Mouse (Mus musculus) macrophage (primary cell): ENCODE measurements at regions not wholly inside any gene's neighbourhood (a gene's known extent, or its start where the extent isn't known, plus 50 kb on each side); places are given as distances from the start of the nearest gene placed in this dataset.

Experiments used
- H3K27ac ChIP-seq: fragments of 350-480 bp; formaldehyde crosslinking; 2 replicates; pipeline ENCODE4 v1.9.0; 2021
- H3K36me3 ChIP-seq: fragments of 350-480 bp; formaldehyde crosslinking; 2 replicates; pipeline ENCODE4 v1.9.0; 2021; ENCODE audit errors: inconsistent target
- H3K4me3 ChIP-seq: fragments of 350-480 bp; formaldehyde crosslinking; 2 replicates; pipeline ENCODE4 v1.9.0; 2021; ENCODE audit errors: inconsistent target
- H3K79me2 ChIP-seq: fragments of 350-480 bp; formaldehyde crosslinking; 2 replicates; pipeline ENCODE4 v1.9.0; 2021; ENCODE audit errors: inconsistent target
- WGBS: methylation state at CpG from one replicate; pipeline ENCODE4 v1.1.7; 2026; ENCODE audit warnings: inconsistent platforms; ENCODE audit not compliant: missing documents; 5-methylcytosine and 5-hydroxymethylcytosine counted together

DNA sequence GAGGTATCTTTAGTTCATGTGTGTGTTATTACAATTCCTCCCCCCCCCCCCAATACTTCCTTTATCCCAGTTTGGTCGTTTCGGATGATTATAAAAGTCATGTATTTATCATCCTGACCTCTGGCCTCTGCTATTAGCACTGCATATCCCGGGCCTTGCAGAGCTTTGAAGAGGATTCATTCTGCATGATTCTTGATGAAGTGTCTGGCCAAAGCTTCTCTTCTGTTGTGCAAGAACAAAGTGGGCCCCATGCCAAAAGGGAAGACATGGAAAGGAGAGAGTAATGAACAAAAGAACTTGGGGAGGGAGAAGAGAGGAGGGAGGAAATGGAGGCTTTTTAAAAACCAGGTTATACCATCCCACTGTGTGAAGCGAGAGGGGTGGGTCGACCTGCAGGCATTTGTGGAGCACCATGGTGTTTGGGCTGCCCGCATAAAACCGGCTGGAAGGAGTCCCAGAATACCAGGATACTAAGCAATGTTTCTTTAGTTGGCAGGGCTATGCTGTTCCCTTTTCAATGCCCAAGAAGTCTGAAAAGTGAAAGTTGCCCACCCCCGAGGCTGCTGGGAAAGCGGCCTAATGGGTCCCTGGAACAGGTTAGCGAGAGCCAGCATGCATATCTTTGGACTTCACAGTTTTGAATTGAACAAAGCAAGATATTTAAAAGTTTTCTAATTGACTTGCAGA is 391.3 kb upstream of the Adgrl2 start:
- Histone ChIP-seq H3K27ac (no peak overlapping the region), H3K36me3 (no peaks in the 10 kb centered on the region), H3K4me3 (no peak overlapping the region), H3K79me2 (no peaks in the 10 kb centered on the region)
- 86% methylated on average over 10 of the region's 10 CpGs for WGBS

DNA sequence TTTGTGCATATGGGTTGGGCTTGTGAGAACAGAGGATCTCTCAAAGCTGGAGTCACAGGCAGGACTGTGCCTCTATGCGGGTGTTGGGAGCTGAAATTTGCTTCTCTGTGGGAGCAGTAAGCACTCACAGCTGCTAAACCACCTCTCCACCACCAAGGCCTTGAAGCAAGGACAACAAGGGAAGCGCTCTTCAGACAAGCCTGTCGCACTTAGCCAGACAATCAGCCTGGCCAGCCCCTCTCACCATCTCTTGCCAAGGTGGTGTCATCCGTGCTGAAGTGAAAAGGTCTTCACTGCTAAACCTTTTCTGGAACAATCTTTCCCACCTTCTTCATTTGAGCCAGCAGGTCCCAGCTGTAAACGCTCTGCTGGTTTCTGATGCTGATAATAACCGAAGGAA is 390.7 kb upstream of the Adgrl2 start:
- no peak overlapping the region for H3K27ac ChIP-seq
- WGBS = 90% methylated on average over 6 of the region's 6 CpGs
- H3K4me3 ChIP-seq = no peak overlapping the region
- no peaks in the 10 kb centered on the region for H3K79me2 ChIP-seq
- H3K36me3 ChIP-seq = no peaks in the 10 kb centered on the region

DNA sequence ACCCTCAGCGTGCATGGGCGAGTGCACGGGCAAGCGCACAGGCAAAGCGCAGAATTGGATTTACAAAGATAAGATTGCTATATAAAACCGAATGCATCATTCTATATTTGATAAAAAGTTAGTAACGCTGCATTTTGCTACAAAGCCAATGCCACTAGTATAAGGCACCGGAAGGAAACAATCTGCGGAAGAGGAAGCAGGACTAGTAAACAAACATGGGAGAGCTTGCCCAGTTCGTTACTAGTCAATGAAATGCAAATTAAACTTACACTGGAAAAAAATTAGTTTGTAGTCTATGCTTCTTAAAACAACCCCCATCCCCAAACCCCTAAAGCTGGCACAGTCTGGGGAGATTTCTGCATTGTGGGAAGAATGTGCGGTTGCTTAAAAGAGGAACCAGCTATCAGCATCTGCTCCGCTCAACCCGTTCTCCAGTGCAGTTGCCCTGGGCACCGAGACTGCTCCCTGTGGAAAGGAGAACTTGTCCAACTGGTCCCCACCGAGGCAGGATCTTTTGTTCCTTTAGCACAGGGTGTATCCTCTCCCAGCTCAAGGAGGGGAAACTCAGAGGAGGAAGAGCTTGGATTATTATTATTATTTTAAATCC is 389.6 kb upstream of the Adgrl2 start:
- whole genome bisulfite sequencing = 32% methylated on average over 15 of the region's 15 CpGs
- peak overlapping the region; percentile 4; the same call in 1 of the 2 replicates for H3K4me3 ChIP-seq
- H3K79me2 ChIP-seq = no peaks in the 10 kb centered on the region
- no peaks in the 10 kb centered on the region for H3K36me3 ChIP-seq
- peak overlapping the region; percentile 25 for H3K27ac ChIP-seq

DNA sequence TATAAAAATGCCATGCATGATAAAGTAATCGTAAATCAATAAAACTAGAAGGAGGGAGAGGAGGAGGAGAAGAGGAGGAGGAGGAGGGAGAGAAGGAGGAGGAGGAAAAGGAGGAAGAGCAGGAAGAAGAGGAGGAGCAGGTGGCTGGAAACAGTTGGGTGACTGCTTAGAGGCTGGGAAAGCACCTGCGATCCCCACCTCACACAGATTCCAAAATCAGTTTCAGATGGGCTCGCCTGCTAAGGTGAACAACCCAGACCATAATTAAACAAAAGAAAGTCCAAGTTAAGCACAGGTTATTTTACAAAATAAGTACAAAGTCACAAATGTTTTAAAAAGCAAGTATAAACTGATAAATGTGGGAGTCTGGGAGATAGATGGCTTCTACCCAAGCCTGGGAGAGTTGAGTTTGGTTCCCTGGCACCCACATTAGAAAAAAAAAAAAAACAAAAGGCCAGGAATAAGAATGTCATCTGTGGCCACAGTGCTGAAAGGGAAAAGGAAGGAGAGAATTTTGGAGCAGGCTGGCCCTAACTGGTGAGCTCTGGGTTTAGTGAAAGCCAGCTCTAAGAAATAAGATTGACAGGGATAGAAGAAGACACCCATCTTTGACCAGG is 389.0 kb upstream of the Adgrl2 start:
- H3K4me3 ChIP-seq = no peak overlapping the region
- no peaks in the 10 kb centered on the region for H3K79me2 ChIP-seq
- WGBS = 93% methylated on average over 3 of the region's 3 CpGs
- H3K36me3 ChIP-seq = no peaks in the 10 kb centered on the region
- peak overlapping the region; percentile 25 for H3K27ac ChIP-seq

DNA sequence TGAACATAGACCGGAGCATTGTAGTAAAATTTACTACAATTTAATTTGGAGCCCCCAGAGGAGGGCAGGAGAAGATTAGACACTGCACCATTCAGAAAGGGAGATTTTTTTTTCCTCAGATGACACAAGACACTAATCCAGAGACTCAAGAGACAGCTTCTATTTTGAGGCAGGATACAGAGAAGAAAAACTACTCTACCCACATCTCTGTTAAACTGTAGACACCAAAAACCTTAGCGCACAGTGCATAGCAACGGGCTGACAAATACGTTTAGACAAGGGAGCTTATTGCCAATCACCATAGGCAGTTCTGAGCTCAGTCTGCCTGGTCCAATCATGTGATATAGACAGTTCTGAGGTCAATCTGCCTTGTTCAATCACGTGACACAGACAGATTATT is 381.1 kb upstream of the Adgrl2 start:
- H3K4me3 ChIP-seq = no peak overlapping the region
- H3K79me2 ChIP-seq = no peaks in the 10 kb centered on the region
- 91% methylated on average over 5 of the region's 5 CpGs for WGBS
- H3K27ac ChIP-seq = no peak overlapping the region
- H3K36me3 ChIP-seq = no peaks in the 10 kb centered on the region

DNA sequence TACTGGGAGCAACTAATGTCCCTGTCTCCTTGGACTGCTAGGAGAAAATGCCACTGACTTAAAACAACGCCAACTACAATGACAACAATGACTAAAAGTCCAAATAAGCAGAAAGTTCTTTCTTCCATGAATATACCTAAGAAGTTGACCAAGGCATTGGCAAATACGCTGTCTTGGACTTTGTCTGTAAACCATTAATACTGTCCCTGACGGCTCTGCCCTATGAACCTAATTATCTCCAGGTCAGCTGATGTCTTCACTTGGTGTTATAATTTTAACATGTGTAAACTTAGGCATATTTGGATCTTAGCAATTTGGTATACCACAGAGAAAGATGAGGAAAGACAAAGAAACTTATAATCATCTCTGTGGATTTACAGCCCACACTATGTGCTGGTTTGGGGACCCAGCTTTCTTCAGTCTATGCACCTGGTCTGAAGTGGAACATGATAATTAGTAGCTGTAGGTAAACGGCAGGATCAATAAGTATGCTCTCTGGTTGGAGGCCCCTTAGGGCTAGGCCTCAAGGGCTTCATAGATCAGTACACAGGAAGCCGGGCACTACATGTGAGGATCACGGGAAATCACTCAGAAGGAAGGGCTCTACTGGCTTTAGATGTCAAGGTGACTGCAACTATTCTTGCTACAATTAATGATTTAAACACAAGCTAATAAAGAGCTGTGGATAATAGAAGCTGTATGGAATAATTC is 380.3 kb upstream of the Adgrl2 start:
- no peaks in the 10 kb centered on the region for H3K36me3 ChIP-seq
- no peak overlapping the region for H3K4me3 ChIP-seq
- no peak overlapping the region for H3K27ac ChIP-seq
- 95% methylated on average over 6 of the region's 6 CpGs for WGBS
- H3K79me2 ChIP-seq = no peaks in the 10 kb centered on the region

DNA sequence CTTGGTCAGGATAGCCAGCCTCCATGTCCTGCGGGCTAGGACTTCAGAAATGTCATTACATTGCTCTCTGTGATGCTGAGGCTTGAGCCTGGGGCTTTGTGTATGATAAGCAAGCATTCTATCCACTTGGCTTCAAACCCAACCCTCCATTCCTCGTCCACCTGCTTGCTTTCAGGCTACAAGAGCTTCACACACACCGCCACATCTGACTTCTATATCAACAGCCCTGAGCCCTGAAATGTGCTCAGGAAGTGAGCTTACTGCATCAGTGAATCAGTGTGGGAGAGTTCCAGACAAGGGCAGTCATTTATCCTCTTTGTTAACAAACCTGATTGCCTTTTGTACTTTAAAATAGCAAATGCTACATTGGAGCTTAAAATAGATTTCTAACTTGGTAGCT is 377.5 kb upstream of the Adgrl2 start:
- H3K79me2 ChIP-seq = no peaks in the 10 kb centered on the region
- 96% methylated on average over 2 of the region's 3 CpGs for WGBS
- H3K4me3 ChIP-seq = no peak overlapping the region
- no peak overlapping the region for H3K27ac ChIP-seq
- H3K36me3 ChIP-seq = no peaks in the 10 kb centered on the region

DNA sequence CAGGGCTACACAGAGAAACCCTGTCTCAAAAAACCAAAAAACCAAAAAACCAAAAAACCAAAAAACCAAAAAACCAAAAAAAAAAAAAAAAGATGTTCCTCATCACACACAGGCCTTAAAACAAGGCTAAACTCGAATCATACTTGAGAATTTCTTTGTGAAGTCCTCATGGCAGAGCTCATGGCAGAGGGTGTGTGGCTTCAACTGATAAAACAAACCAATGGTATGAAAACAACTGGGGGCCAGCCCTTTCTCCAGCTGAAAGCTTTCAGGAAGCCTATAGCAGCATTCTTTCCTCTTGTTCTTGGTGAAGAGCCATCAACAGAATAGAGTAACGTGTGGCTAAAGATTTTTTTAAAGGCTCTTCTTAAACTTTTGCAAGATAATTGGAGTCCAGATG is 369.8 kb upstream of the Adgrl2 start:
- Histone ChIP-seq H3K79me2 (no peaks in the 10 kb centered on the region), H3K36me3 (no peaks in the 10 kb centered on the region), H3K27ac (no peak overlapping the region), H3K4me3 (no peak overlapping the region)
- WGBS = 87% methylated on average over 2 of the region's 2 CpGs

DNA sequence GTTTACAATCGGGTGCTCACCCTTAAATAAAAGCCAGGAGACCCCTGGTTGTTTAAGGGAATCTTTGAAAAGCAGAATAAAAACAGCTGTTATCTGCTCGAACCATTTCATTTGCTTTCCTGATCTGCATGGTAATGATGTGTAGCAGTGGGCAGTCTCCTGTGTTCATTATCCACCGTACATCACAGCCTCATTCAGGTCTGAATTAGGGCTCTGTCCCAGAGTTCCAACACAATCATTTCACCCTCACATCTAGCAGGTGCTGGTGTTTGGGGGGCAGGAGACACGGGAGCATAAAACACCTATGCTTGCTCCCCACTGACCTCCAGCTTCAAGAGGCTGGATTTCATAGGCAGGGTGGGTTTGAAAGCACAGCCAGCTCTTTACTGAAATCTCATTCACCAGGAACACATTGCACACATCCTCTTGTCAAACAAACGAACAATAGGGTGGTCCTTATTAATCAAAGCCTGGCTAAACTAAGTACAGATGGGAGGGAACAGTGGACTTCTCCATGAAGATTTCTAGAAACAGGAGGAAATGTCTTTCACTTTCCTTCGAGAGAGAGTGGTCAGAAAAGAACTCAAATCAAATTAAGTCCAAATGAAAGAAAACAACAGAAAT is 368.3 kb upstream of the Adgrl2 start:
- no peaks in the 10 kb centered on the region for H3K36me3 ChIP-seq
- H3K79me2 ChIP-seq = no peaks in the 10 kb centered on the region
- WGBS = 70% methylated on average over 5 of the region's 6 CpGs
- no peak overlapping the region for H3K4me3 ChIP-seq
- no peak overlapping the region for H3K27ac ChIP-seq

DNA sequence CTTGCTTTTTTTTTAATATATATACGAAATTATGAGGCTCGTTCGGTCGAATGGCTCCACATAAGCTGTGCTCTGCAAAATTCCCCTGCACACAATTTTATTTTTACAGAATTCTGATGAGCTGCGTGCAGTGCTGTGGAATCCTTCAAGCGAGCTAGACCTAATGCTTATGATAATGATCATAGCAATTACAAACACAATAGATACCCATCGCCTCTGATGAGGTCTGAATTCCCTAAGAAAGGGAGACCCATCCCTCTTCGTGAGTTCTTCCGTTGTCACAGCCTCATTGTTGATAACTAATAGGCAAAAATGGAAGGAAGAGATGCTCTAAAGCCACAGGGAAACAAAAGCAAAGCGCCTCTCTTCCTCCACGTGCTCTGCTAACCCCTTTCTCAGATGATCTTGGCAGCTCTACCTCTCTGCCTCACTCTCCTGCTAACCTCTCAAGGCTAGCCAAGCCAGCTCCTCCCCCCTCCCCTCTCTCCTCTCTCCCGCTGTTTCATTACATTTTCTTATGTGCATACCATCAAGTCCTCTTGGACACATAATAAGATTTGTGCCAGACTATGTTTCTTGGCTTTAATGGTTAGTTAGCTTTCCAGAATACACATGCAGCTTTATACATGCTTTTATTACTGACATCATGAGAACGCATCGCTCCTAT is 367.7 kb upstream of the Adgrl2 start:
- Histone ChIP-seq H3K27ac (no peak overlapping the region), H3K79me2 (no peaks in the 10 kb centered on the region), H3K36me3 (no peaks in the 10 kb centered on the region), H3K4me3 (no peak overlapping the region)
- WGBS = 85% methylated on average over 14 of the region's 14 CpGs

DNA sequence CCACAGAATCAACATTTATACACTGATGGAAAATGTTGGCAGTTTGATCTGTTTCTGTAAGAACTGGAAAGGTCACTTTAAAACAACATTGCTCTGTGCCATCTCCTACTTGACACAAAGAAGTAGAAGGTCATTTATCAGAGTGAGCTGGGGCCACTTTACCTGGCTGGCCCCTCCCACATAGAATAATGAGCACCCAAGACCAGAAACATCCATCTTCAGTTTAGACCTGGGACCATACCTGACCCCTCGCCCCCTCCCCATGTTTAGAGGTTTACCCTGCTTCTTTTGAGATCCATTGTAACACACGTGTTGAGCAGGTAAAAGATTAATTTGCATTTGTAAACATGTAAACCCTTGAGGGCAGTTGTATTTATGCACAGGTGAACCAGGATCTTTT is 366.8 kb upstream of the Adgrl2 start:
- no peak overlapping the region for H3K27ac ChIP-seq
- H3K36me3 ChIP-seq = no peaks in the 10 kb centered on the region
- H3K79me2 ChIP-seq = no peaks in the 10 kb centered on the region
- H3K4me3 ChIP-seq = no peak overlapping the region
- 87% methylated on average over 2 of the region's 2 CpGs for WGBS

DNA sequence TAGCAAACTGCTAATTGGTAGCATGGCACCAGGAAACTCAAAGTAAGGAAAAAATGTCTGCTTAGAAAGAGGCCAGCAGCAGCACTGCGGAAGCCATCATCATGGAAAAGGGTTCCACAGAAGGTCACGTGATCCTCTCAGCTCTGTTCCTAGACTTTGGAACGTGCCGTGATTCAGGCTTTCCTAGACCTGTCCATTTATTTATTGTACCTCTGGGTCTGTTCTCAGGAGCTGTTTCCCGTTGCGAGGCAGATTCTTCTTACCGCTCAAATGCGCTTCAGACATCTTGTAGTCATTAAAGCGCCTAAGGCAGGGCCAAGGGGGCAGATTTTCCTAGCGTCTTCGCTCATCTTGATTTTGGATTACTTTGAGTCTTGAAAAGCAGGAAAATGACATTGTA is 365.0 kb upstream of the Adgrl2 start:
- Histone ChIP-seq H3K27ac (no peak overlapping the region), H3K4me3 (no peak overlapping the region), H3K79me2 (no peaks in the 10 kb centered on the region), H3K36me3 (no peaks in the 10 kb centered on the region)
- 96% methylated on average over 11 of the region's 11 CpGs for WGBS

DNA sequence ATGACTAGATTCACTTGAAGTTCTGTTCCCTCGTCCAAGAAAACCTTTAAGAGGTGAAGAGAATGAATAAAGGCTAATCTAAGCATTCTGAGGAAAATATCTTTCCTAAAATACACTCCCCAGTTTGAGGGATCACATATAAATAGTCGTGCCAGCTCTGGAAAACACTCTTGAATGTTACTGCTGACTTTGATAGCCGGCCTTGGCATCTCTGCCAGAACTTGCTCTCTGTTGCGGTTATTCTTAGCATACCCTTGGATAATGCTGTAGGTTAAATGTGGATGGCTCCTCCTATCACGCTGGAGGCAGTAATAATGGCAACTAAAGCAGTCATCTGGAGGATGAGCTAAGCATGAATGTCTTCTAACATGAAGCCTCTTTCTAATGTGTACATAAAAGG is 363.6 kb upstream of the Adgrl2 start:
- 96% methylated on average over 5 of the region's 5 CpGs for WGBS
- no peak overlapping the region for H3K27ac ChIP-seq
- H3K36me3 ChIP-seq = no peaks in the 10 kb centered on the region
- no peak overlapping the region for H3K4me3 ChIP-seq
- no peaks in the 10 kb centered on the region for H3K79me2 ChIP-seq

DNA sequence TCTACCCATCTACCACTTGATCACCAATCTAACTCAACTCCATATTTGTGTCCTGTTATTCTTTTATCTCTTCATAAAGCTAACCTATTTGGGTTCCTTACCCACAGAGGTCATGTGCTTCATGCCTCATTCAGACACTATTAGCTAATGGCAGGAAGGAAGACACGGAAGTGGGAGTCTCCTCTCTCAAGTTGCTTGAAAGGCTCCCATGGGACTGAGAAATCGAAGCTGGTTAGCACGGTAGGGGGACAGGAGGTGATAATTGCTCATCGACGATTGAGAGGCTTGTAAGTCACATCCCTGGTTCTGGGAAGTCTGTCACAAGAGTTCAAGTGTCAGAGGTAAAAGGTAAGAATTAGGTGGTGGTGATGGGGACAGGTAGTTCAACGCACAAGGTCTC is 362.2 kb upstream of the Adgrl2 start:
- Histone ChIP-seq H3K4me3 (no peak overlapping the region), H3K79me2 (no peaks in the 10 kb centered on the region), H3K27ac (no peak overlapping the region), H3K36me3 (no peaks in the 10 kb centered on the region)
- WGBS = 73% methylated on average over 6 of the region's 6 CpGs
